Mouse (Mus musculus): Measurements from ENCODE around the gene Ulk3.

- TF ChIP-seq CTCF (IDR thresholded peaks at IDR 0.05; ENCODE audit: control insufficient read depth, insufficient read depth, insufficient read length): no peak
- TF ChIP-seq MAX (IDR thresholded peaks at IDR 0.05): no peak
Observed at GRCm38 (mm10) chr9:57547287-57547686, 42.0 kb upstream of the Ulk3 start.
